Mouse (Mus musculus) brain, adult 2 months (tissue): Measurements from ENCODE around the gene Eno3.

Experiments
- DNase-seq: peaks from one replicate; pipeline ENCODE4 v3.0.0; 2011; ENCODE audit warnings: low read depth, low spot score

Gene Eno3

DNA sequence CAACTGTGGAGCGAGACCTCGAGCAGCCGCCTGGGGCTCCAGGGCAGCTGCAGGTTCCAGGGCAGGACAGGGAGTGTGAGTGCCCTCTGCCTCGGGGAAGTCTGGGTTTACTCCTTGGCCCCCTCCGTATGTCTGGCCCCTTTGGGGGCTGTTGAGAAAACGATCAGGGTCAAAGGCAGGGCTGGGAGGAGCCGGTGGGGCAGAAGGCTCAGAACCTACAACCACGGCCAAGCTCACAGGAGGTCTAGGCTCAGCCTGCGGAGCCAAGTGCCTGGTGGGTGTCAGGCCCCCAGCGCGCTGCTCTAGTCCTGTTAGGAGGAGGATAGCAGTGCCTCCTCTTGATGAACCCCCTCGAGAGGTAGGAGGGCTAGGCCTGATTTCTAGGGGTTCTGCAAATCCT lies 24.2 kb downstream of the Eno3 start:
- DNase-seq, result no peak

DNA sequence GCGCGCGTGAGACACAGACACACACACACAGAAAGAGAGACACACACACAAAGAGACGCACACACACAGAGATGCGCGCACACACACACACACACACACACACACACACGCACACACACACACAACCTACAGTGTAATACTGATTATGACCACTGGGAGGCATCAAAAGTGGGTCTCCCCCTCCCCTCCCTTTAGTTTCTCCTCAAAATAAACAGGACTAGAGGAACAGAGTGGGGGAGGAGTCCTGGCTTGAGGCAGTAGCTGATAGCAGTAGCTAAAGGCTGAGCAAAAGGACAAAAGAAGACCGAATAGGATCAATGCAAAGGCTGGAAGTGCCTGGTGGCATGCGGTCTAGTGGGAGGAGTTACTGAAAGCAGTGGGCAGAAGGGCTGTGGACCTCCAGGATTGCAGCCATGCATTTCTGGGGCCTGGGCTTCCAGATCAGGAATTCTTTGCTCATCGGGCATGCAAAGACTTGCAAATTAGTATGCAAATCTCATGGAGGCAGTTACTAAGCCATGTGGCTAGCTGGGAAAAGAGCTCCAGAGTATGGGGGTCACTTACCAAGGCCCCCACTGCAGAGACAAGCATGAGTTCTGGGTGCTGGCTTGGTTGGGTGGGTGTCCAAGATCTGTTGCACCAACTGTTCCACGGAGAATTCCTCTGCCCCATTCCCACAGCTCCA lies 25.0 kb downstream of the Eno3 start:
- DNase-seq, result peak; percentile 82

DNA sequence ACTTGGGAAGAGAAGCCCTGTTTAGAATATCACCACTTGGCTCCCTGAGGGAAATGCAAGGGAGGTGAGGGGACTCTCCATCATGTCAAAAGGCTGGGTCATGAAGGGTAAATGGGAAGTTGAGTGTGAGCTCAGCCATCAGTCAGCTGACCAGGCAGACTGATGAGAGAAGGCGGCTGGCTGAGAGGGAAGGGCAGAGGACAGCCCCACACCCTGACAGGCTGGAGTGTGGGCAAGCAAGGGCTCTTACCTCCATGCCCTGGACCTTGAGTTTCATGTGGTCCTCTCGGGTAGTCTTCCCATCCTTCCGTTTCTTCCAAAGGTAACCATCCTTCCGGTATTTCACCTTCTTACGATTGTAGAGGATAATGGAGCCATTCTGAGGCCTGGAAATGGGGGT lies 26.6 kb downstream of the Eno3 start:
- DNase-seq, result no peak

DNA sequence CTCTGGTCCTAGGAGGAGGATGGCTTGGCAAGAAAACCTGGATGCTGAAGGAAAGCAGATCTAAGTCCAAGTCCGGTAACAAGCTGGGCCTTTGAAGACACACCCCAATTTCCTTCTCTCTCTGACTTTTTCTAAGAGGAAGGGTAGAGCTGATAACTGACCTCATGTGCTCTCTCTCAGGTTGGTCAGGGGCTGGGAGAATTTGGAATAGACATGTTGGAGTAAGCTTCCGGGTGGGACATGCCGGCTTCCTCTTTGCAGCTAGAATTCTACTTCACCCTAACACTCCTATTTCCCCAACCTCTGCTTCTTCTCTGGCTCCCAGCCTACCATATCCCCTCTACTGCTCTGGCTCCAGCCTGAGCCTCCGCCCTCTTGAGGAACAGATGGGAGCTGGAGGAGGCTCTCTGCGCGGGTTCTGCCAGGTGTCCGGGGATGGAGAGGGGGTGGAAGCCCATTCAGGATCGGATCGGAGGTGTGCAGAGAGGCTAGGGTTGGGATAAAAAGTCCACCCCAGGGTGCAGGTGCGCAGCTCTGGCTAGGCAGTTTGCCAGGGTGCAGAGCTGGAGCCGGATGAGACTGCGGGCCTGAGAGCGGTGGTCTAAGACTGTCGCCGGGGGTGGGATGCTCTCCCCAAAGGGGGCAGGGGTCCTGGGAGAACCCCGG lies 30.0 kb downstream of the Eno3 start:
- DNase-seq, result peak; percentile 86

DNA sequence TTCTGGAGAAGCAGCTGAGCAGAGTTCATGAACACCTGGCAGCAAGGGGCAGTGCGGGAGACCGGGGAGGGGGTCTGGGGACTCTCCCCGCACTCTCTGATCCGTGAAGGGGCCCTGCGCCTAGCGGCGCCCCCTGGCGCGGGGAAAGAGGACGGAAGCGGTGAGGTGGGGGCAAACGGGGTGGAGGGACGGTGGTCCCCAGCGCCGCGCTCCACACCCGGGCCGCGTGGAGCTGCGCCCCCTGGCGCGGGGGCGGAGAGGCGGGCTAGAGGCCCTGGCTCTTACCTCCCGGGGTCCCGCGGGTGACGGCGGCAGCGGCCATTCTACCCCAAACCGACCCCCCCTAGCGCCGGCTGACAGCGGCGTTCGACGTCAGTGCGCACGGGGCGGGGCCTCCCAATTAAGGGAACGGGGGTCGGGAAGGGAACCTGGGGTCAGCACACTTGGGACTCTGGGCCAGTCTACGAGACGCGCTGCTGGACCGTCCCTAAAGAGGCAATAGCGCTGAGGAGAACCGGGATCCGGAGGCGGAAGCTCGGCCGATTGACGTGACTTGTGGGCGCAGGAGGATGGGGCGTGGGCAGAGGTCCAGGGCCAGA lies 30.7 kb downstream of the Eno3 start, which contains the start of gene Camta2:
Gene Camta2, minus strand, starts transcription at position 505 of the 599 bp plus-strand sequence.
- peak; percentile 88 for DNase-seq

DNA sequence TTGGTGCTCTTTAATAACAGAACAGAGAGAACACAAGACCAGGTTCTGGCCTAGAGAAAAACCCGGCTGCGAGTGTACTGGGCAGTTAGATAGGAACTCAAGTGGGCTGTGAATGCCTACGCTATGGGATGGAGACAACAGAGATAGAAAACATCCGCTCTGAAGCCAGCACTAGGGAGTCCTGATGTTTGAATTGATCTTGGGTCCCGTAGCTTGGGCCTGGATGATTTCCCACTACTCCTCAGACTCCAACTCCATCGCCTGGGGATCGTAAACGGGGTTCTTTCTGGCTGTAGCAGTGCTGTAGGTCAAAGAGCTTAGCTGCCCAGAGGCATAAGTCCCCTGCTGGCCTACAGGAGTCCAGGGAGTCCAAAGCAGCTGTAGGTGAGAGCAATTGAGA lies 31.4 kb downstream of the Eno3 start:
- no peak for DNase-seq

DNA sequence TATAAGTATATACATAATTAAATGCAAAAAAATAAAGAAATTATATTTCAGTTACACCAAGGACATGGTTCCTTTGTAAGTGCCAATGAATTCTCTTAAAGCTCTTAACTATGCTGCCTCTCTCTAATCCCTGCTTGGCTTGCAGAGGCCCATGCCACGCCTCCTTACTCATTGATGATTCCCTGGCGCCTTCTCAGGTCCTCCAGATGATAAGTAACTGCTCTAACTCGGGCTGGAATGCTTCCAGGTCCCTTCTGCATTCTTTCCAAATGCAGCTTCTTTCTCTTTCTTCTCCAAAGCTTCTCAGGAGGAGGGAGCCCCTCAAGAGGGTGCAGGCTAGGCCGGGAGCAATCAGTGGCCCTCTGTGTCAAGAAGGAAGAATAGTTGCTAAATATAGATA lies 32.6 kb downstream of the Eno3 start:
- no peak for DNase-seq

DNA sequence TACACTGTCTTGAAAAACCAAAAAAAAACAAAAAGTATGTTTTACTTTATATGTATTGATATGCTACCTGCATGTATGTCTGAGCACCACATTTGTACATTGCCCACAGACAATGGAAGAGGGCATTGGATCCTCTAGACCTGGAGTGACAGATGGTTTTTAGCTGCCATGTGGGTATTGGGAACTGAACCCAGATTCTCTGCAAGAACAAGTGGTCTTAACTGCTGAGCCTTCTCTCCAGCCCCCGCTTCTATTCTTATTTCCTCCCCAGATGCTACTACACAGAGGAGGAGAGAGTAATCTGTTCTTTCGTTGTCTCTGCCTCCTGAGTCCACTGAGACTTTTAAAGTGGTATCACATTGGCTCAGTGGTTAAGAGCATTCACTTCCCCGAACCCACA lies 36.5 kb downstream of the Eno3 start:
- DNase-seq, result peak; percentile 60

DNA sequence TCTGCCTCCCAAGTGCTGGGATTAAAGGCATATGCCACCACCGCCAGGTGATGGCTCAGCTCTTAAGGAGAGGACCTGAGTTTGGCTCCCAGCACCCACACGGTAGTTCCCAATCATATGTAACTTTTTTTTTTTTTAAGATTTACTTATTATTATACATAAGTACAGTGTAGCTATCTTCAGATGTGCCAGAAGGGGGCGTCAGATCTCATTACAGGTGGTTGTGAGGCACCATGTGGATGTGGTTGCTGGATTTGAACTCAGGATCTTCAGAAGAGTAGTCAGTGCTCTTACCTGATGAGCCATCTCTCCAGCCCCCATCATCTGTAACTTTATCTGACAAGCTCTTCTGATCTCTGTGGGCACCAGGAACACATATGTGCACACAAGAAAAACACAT lies 40.4 kb downstream of the Eno3 start:
- DNase-seq, result no peak

DNA sequence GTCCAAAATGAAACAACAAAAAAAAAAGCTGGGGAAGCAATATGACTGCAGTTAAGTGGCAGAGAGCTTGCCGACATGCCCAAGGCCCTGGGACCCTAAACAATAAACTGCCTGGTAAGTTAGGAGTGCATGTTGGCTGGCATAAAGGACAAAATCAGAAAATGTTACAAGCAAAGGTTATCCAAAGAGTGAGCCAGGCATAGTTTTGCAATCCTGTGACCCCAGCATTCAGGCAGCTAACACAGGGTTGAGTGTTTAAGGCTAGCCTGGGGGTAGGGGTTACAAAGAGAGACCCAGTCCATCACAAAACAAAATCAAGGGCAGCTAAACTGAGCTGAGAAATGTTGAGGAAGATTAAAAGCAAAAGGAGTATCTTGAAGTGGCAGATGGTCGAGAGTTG lies 42.0 kb downstream of the Eno3 start:
- DNase-seq, result no peak

DNA sequence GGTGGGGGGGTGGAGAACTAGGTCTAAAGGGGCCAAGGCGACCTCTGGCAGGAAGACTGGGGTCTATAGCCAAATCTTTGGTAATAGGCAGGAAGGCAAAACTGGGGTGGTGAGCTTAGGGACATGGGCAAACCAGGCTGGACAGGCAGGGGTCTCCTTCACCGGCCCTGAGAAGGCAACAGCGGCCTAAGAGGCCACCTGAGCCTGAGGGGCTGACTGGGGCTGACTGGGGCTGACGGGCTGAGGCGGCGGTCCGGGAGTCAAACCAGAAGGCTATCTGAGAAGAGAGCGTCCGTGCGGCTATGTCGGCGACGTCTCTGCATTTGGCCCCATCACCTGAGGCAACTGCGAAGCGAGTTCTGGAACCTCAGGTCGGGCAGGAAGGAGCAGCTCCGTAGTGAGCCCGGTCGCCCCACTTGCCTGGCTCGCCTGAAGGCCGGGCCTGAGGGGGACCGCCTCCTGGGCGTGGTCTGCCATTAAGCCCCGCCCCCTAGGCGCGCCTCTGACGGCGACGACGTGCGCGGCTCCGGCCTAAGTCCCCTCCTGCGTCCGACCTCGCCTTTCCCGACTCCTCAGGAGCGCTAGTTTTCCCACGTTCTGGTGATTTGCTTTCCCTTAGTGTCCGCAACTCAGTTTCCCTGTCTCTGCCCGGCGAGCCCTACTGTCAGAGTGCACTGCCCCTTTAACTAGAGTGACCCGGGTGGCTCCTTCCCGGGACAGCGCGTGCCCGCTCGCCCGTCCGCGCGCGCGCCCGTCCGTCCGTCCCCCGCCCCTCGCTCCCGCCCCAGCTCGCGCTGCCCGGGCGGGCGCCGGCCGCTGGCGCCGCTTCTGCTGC lies 42.9 kb downstream of the Eno3 start, which contains the start of the genes Inca1 and Kif1c:
Gene Inca1, minus strand, starts transcription at position 434 of the 835 bp plus-strand sequence.
Gene Kif1c, plus strand, starts transcription at position 827 of the 835 bp plus-strand sequence.
- peak; percentile 97 for DNase-seq

DNA sequence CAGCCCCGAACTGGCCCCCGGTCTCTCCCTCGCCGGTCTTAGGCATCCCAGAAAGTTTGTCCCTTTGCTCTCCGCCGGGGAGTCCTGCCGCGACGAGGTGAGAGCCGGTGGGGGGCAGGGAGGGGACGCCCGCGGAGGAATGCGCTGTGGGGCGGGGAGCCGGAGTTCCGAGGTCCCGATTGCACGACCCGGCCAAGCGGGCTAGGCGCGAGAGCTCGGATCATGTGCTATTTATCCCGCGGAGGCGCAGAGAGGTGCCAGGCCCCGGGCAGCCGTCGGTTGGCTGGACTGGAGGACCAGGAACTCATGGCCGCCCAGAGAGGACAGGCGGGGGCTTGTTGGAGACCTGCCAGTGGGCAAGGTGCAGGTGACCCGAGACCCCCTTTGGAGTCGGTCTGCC lies 43.6 kb downstream of the Eno3 start:
- peak; percentile 48 for DNase-seq

DNA sequence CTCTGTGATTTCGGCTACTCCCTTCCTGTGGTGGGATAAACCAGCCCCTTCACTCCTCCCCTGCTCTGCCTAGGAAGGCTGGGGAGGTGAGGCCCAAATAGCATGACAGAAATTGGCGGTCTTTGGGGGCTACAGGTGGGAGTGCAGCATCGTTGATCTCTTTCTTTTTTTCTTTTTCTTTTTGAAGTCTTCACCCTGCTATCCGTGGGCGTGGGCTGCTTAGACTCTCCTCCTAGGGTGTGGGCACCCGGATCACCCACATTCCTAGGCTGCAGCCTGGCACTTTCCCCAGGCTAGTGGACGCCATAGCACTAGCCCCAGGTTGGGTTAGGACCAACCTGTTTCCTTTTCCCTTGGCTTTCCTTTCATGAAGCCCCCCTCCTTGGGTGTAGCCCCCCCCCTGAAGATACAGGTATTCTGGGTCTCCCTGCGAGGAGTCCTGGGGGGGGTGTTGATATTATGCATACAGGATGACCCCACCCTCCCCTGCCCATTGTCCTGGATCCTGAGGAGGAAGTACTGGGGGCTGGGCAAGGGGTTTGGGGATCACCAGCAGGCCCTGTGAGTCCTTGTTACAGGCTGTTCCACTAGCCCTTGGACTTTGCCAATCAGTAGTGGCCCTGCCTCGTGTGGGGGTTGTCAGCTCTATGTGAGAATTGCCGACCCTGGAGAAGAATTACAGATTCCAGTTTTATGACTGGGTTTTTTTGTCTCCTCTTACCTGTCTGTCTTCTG lies 44.4 kb downstream of the Eno3 start:
- peak; percentile 17 for DNase-seq

DNA sequence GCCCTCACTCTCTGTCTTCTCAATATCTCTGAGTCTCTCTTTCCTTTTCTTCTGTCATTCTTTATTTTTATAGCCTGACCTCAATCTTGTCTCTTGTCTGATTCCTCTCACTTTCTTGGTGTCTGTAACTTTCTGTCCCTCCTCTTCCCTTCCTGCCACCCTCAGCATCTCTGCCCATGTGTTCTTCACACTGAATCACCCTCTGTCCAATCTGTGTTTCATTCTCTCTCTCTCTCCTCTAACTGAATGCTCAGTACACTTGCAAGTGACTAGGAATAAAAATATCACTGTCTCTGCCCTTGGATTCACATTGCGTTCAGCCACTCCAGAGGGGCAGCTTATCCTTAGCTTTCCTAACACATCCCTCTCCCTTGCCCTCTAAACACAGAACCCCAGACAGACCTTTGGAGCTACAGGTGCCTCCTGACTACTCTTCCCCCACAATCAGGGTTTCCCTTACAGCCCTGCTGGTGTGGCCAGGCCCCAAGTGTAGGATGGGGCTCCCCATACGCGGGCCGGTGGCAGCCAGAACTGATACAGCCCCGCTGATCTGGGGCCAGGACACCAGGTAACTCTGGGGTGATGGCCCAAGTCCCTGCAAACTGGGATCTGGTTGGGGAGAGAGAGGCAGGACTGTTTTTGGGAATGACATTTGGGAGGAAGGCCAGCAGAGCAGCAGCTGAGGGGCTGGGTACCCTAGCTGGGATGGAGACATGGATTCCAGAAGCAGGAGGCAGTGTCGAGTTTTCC lies 45.2 kb downstream of the Eno3 start:
- peak; percentile 70 for DNase-seq

DNA sequence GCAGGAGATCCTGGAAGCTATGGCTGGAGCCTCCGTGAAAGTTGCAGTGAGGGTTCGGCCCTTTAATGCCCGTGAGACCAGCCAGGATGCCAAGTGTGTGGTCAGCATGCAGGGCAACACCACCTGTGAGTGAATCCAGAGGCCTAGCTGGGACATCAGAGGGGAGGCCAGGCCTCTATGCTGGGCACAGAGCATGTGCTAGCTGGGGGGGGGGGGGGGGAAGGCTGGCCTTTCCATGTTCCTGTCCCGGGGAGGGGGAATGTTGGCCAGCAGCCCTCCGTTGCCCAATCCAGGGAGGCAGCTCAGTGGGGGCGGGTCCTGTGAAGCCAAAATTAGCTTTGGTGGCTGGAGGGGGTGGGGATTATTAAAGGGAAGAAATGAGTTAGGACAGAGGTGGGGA lies 45.8 kb downstream of the Eno3 start:
- DNase-seq, result no peak

DNA sequence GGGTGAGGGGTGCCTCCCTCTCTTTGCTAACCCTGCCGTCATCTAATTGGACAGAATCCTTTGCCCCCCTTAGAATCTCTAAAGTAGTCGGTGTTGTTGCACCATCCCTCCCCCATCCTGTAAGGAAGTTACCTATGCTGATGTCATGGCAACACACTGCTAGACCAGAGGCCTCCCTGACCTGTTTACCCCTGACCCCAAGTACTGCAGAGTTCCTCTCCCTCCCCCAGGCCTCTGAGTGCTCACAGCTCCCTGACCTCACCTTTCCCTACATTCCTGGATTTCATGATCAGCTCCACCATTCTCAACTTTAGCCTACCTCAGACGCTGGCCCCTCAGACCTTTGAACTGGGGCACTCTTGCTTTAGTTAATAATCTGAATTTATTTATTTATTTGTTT lies 49.1 kb downstream of the Eno3 start:
- DNase-seq, result no peak

DNA sequence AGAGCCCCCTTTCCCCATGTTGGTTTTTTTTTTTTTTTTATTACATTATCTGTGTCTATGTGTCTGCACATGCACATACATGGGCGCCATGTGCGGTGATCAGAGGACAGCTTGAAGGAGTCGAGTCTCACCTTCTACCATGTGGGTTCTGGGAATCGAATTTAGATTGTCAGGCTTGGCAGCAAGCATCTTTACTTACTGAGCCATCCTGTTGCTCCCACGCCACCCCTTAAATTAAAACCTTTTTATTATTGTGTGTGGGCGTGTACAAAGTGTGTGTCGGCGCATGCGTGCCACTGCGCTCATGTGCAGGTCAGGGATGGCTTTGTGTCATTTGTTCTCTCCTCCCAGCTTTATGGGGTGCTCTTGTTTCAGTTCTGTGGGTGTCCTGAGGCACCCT lies 54.0 kb downstream of the Eno3 start:
- DNase-seq, result peak; percentile 69
